Mouse (Mus musculus) thymus, postnatal 14 days (tissue): Measurements from ENCODE around the gene Gnai3.

Experiments used
- DNase-seq: peaks from one replicate; pipeline ENCODE4 v3.0.0; 2021

Gnai3 gene

DNA sequence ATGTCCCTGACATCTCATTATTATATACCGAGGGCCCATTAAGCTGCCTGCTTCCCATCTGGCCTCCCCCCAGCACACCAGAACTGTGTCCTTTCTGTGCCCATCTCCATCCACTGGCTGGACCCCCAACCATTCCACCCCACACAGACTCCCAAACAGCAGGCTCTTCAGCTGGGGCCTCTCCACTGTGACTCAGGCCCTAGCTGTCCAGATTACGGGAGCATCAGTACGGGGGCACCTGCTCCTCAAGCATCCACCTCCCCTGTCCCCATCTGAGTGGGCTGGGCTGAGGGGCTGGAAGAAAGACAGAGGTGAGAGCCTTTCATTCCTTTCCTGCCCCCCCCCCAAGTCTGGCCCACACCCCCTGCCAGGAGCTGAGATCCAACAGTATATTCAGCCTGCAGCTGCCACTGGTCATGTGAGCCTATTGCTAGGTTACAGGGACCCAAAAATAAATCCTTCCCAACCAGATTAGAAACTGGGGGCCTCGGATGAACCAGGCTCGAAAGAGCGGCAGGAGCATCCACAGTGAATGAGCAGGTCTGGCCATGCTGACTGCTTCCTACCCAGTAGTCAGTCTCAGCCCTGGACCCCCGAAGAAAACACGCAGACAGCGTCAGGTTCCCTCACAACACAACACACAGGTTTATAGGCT, 12.6 kb upstream of the Gnai3 start:
- DNase-seq: no peak

DNA sequence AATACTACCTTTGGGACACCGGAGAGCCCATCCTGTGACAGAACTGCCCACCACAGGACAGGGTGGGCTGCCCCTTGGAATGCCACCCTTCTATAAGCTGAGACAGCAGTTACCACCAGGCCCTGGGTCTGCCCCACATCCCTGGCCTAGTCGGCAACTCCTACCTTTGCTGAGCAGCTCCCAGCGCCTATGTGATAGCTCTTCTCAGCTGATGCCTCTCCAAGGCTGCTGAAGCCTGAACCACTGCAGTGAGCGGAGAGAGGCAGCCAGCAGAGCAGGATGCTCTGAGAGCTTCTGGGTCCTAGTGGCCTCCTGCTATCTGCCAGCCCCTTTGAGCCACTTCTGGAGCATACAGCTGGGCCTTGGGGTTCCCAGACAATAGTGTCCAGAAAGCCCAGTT, 8.7 kb upstream of the Gnai3 start, which contains the start of gene Gpr61:
Gene Gpr61 (minus strand): TSS at position 227 of the 400 bp plus-strand sequence.
- DNase-seq: no peak

DNA sequence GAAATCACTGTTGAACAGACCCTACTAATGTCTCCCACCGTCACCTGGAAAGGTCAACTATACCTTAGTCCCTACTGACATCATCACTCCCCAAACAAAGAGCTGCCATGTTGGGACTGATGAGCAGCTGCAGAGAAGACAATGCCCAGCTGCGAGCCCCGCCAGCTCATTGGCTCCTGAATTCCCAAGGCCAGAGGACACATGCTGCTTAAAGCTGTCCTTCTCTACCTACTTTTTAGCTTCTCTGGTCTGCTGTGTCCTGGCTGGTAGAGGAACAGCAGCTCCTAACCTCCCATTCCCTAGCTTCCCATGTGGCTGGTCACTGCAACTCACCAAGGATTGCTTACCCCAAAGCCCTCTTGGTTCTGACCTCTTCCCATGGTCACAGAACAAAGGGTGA, 6.3 kb upstream of the Gnai3 start:
- no peak for DNase-seq

DNA sequence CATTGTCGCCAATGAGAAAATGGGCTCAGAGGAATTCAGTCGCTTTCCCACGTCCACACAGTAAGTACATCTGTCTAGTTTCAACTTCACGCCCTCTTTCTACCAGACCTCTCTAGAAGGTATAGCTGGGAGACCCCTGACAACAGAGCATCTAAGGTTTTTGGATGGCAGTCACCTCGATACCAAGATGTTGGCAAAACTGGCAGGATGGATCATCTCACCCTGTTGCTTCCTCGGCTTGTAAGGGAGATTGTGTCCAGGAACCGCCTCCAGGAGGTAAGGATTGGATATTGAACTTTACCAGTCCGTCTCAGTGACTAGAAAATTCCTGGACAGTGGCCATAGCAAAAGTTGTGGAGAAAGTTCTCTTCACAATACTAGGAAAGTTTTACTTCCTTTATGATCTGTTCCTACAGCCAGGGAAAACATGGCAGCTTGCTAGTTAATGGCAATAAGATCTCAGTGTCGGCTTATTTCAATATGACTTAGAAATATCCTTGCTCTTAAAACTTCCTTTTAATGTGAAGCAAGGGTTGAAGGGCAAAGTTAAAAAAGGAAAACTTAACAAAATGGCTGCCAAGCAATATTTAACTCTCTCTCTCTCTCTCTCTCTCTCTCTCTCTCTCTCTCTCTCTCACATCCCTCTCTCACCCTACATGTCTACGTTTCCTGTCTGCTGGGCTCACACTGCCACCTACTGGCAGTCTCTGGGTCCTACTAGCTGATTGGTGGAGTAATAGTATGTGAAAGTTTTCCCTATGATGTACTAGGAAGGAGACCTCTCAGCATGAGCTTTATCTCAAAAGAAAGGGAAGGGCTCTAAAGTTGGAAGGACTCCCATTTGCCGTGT, 1.7 kb upstream of the Gnai3 start:
- peak; percentile 92 for DNase-seq

DNA sequence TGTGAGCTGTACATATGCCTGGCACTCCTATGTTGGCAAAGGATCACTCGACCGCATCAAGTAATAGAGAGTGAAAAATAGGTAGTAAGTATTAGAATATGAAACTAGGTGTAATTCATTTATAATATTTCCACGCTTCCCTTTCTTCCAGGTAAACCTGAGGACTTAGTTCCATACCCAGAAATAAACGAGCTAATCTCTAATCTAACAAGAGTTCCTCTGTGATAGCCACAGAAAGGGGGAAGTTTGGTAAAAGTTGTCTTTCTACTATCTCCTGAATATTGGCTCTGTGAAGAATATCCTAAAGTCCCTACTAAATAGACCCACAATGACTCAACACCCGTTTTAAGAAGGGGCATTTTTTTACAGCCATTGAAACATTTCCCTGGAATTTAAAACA, 725 bp upstream of the Gnai3 start:
- DNase-seq: no peak

DNA sequence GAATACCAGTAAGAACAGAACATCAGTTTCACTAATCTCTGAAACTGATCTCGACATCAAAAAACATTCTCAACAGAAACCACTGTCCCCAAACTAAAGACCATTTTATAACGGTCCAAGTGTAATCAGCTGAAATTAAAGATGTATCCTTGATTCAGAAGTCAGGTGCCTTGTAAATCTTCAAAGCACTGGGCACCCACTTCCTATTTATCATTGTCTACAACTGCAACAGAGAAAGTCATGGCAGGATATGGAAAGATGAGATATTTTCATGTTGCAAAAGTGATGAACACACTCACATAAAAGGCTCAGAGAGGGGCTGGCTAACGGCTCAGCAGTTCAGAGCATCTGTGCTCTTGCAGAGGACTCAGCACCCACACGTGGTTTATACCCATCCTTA, 5.2 kb downstream of the Gnai3 start:
- DNase-seq: peak; percentile 21

DNA sequence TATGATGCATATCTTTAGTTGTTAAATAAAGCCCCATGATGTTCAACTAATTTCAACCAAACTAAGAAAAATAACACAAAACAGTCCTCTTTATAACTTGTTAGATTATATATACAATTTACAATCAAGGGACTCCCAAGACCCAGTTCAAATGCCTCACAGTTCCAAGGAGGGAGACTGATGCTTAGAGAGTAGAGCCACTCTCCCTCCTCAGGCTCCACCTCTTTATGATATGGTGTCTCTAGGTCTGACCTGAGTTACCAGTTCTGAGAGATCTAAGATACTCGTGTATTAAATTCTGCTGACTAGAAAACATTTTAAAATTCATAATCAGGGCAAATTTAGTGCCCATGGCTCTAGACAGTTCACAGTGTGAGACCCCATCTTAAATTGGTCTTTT, 6.8 kb downstream of the Gnai3 start:
- DNase-seq: no peak

DNA sequence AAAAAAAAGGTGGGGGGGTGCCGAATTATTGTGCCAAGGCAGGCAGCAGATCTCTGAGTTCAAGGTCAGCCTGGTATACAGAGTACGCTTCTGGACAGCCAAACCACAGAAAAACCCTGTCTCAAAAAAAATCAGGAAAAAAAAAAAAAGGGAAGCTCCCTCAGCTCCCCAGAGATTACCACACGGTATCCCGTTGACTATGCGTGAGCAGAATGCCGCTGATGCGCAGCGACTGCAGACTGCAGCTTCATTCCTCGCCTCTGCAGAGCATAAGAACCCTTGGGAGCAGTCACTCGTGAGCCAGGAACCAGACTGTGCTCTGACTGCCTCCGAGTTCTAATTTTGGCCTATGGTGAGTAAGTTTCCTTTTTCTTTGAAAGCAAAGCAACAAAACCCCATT, 11.2 kb downstream of the Gnai3 start:
- DNase-seq: no peak

DNA sequence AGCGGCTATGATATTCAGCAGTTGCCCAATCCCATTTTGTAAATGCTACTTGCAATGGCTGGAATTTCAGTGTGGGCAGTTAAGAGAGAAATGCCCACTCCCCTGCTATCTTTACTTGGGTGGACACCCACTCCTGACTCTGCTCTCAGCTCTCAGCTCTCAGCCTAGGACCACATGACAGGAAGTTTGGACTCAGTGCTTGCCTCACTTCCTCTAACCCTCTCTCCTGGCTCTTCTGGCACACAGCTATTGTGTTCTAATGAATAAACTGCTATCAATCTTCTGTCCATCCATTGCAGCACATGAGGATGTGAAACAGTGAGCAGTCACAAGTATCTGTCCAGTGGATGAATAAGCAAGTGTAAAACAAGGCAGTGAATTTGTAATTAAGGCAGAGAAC, 13.5 kb downstream of the Gnai3 start:
- DNase-seq: no peak

DNA sequence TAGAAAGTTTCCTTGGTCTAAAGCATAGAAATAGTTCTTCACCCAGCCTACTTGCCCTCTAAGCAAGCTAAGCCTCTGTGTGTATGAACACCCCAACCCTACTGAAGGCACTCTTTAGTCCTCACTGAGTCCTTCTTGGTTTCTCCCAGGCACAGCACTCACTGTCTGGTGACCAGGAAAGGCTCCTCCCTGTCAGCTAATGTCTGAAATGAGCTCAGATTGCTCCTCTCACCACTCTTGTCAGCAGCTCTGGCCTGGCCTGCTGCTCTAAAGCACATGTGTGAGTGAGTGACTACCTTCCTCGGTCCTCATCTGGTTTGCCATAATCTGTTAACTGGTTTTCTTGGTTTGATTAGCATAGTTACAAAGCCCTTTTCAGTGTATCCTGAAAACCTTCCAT, 14.1 kb downstream of the Gnai3 start:
- DNase-seq: no peak

DNA sequence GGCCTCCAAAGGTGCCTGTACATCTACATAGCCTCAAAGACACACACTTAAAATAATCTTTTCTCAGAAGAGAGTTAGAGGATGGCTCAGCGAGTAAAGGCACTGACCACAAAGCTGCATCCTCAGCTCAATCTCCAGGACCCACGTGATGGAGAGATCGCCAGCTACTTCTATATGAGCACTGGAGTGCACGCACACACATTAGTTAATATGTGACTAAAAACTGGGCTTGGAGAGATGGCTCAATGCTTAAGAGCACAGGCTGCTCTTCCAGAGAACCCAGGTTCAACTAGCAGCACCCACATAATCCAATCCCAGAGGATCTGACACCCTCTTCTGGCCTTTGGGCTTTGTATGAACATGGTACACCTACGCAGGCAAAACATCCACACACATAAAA, 14.7 kb downstream of the Gnai3 start:
- no peak for DNase-seq

DNA sequence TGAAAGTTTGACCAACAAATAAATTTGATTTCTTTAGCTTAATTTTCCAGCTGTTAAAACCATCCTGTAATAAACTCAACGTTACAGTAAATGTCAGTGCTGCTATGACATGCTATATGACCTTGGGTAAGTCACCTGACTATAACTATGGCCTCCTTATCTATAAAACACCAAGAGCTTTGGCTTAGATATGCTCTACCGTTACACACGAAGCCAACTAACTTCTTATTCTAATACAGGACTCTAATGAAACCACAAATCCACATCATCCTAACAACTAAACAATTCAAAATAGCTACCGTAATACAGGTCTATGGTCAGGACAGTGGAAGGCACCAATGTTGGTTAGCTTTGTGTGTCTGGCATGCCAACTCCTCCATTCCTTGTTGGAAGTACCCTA, 16.1 kb downstream of the Gnai3 start:
- DNase-seq: no peak

DNA sequence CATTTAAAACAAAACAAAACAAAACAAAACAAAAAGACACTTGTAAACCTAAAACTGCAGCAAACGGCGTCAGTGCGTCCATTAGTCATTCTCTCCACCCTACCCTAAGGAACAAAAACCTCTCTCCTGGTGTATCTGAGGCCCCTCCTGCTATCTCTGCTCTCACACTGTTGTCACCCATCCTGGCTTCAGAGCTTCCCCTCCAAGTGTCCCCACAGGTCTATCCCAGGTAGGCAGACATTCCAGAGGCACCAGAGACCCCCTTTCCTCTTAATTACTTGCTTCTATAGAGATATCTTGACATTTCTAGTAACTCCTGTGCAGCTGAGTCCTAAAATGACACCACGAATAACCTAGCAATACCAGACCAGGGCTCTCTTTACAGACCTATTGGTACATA, 16.6 kb downstream of the Gnai3 start:
- no peak for DNase-seq

DNA sequence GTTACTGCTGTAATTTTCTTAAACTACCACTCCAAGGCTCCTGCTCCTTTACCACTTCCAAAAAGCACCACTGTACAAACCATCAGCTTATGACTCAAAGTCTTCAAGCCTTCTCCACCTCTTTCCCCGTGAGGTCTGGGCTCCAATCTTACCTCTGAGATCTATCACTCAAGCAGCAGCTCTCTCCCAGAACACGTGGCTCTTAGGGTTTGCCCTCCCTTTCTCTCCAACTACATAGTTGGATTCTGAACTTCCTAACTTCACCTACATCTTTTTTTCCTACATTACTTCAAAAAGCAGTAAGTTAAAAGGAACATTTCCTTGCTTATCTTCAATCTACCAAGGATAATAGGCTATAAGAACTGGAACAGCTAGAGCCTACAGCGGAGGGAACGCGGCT, 17.4 kb downstream of the Gnai3 start:
- no peak for DNase-seq

DNA sequence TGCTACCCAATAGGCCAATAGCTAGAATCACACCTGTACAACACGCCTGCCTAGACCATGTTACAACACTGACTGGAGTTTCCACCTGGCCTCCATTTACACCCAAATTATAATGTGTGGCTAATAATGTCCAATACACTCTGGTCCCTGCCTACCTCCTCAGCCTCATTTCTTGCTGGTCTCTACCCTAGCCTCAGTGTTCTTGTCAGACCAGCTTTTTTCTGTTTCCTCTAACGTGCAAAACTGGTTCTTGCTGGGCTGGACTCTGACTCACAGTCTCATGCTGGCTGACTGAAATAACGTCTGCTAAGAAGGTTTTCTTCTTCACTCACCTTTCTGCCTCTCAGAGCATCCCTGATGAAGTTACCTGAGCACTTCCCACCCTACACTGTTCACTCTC, 19.6 kb downstream of the Gnai3 start:
- no peak for DNase-seq

DNA sequence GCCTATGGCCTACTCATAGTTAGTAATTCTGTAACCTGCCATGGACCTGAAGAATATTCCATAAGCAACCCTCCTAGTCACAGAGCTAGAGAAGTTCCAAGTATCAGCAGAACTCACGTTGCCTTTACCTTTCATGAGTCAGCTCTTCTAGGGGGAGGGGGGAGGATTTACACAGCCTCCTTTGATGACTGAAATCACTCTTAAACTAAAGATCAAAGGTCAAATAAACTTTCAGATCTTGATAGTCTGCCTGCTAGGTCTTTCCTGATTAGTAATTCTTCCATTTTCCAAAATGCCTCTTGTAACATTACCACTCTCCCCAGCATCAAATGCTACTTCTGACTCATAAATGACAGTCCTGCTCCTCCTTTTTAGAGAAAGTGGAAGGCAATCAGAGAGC, 21.8 kb downstream of the Gnai3 start:
- DNase-seq: no peak

DNA sequence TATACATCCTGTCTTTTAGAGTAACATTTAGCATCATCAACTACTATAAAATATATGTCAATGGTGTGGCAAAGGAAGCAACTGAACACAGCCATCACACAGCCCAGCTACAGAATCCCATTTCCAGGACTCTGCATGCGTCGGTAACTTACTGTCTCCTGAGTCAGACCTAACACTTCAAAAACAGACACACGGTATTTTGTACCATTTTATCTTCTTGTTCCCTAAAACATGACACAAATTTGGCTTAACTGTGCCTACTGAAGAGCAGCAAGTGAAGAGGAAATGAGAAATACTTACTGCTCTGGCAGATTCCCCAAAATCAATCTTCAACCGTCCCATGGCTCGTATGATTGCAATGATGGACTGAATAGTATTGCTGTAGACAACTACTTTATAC, 22.7 kb downstream of the Gnai3 start:
- no peak for DNase-seq

DNA sequence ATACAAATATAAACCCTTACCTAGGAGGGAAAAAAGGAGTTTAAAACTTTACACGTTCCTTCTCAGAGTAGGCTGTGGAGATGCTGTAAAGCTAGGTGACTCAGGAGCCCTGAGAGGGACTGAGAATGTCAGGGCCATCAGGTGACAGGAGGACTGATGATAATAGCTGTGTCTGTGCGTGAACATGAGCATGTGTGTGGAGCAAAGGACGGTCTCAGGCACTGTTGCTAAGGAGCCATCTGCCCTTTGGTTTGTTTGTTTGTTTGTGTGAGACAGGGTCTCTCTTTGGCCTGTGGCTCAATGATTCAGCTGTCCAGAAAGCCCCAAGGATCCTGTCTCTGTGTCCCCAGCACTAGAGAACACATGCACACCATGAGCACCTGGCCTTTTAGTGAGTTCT, 24.8 kb downstream of the Gnai3 start:
- DNase-seq: no peak

DNA sequence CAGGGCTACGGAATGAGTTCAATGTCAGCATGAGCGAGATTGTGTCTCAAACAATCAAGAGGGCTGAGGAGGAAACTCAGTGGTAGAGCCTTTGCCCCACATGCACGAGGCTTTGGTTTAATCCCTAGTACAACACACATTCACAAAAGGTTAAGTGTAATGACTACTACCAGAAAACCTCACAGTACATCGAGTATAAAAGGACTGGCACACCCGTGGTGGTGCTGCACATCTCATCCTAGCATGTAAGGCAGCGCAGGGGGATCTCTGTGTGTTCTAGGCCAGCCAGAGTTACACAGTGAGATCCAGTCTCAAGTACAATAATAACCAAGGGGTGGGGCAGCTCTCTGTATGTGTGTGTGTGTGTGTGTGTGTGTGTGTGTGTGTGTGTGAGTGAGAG, 28.5 kb downstream of the Gnai3 start:
- DNase-seq: no peak

DNA sequence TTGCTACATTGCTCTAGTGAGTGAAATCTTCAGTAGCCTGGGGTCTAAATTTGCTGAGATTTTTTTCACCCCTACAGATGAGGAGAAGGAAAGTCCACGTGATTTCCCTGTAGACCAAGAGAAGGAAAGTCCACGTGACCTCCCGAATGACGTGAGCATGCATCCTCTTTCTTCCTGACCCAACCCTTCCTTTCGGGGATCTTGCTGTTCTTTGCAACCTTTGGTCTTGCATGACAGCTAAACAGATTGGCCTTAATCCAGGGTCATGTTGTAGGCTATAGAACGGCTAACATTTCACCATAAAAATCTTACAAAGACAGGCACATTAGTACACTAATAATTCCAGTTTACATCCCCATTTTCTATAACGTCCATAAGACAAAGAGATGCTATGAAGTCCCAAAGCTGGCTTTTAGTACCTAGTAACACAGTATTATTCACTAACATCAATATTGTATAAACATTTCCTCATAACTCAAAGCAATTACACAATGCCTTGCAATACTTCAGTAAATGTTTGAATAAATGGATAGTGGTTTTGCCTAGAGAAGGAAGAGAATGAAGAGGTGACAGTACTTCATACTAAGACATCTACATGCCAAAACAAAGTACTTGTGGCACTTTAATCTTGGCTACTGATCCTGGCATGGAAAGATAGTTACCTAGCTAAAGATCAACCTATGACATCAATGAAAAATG, 32.2 kb downstream of the Gnai3 start:
- no peak for DNase-seq

DNA sequence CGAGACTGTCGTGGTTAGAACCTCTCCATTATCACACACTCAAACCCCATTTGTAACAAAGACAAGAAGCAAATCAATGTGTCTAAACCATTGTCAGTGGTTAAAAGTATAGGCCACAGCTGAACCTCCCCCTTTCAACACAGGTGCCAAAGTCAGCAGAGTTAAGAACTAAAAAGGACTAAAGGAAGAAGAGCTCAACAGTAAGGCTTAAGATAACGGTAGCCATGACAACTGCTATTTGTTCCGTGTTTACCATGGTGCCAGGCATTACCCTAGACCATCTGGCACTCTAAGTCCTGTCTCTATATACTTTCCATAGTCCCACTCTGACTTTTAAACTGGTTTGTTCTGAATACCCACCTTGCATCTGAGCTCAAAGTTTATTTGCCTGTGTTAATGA, 33.3 kb downstream of the Gnai3 start:
- DNase-seq: no peak

DNA sequence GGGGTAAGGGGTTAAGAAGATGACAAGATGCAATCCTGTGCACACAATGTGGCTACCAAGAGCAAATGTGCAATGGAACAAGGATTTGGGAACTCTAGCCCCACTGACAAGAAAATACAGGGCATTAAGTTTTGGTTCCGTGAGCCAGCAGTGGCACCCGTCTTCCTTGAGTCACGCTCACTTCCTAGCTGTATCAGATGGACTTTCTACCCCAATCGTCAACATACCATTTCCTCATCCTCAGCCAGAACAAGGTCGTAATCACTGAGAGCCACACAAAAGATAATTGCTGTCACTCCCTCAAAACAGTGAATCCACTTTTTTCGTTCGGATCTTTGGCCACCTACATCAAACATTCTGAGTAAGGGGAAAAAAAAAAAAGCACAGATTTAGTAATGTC, 33.7 kb downstream of the Gnai3 start:
- no peak for DNase-seq

DNA sequence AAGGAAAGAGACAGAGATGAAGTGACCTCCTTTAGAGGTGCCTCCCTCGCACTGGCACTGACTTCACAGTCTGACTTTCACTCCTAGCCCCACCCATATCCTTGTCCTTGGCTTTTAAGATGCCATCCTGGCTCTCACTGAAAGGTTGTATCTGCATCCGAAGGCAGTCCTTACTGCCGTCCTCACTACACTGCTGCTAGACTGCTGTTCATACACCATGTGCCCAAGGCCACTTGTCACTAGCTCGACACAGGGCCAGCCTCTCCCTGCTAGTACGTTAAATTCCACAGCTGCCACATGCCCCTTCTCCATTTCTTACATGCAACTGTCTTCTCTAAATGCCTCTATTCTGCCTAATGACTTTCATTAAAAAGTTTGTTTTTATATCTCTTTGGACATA, 34.6 kb downstream of the Gnai3 start:
- DNase-seq: no peak

DNA sequence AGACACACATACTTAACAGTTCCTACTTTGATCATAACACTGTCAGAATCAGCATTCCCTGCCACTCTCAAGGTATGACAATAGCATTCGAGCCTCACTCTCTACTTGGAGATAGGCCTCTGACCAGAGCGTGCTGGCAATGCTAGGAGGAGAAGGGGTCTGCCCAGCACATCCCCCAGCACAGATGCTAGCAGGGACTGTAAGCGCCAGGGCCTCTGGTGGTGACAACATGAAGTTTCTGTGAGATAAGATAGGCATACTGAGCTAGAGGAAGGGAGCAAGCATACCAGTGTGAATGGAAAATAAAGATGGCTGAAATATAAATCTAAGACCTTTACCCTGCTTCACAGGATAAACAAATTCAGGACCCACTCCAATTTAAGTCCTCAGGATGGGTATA, 40.7 kb downstream of the Gnai3 start:
- DNase-seq: no peak
